Mouse (Mus musculus): ENCODE results near the gene Psmd10. TPM values are rescaled to one million over a fixed set of nuclear protein-coding genes. Genes with fewer than 3 reads are reported as not detected.

The Psmd10 gene
- polyA plus RNA-seq (2015; fragmentation: Nextera tagmentation; extraction: Ambion mirVana), result 46.6 and 47.4 TPM in 2 replicates

DNA sequence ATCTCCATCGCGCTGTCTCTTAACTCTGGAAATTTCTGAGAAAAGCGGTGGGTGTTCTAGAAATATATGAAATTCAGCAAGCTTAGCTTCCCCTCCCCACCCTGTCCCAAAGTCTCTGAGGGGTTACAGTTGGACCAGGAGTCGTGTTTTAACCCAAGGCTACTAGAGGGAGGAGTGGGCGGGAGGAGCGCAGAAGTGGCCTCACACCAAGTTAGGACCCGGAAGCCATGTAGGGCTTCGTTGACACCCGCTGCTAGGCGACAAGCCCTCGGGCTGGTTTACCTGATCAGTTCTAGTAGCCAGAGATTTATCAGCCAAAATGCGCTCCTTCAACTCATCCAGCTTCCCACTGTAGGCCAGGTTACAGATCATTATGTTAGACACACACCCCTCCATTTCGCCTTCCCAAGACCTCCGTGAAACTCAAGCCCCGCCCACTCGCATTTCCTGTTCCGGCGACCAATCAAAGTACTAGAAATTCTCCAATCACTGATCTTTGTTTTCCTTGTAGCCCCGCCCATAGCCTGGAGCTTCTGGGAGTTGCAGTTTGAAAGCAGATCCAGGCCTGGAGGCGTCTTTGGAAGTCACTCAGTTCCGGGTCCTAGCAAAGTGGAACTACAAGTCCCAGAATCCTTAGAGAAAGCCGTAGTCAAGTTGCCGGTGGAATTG is at the start of gene Psmd10, which contains the start of gene Atg4a:
TSS of gene Psmd10 (minus strand) at position 457 of the 669 bp plus-strand sequence.
TSS of gene Atg4a (plus strand) at position 636 of the 669 bp plus-strand sequence.
- H3K36me3 ChIP-seq, result peaks cover 4% of the 10 kb centered on the region; the same call in 1 of the 2 replicates
- peak within 1 kb of the TSS; percentile 76 for H3K9ac ChIP-seq
- DNase-seq (peak; percentile 89), ATAC-seq (ENCODE audit: low read depth) (peak; percentile 91)
- H3K9me3 ChIP-seq (replicated peaks), result no peaks in the 10 kb centered on the region
- peak within 1 kb of the TSS; percentile 65 for H3K4me3 ChIP-seq (replicated peaks)
- H3K4me2 ChIP-seq, result peak within 1 kb of the TSS; percentile 70
- WGBS (ENCODE audit: insufficient replicate concordance), result 12% methylated on average over 23 of the region's 23 CpGs
- peak within 1 kb of the TSS; percentile 83 for H3K27ac ChIP-seq
- H3K27me3 ChIP-seq, result no peaks in the 10 kb centered on the region; the same call in 1 of the 2 replicates
- H3K4me1 ChIP-seq (replicated peaks), result no peaks in the 10 kb centered on the region

DNA sequence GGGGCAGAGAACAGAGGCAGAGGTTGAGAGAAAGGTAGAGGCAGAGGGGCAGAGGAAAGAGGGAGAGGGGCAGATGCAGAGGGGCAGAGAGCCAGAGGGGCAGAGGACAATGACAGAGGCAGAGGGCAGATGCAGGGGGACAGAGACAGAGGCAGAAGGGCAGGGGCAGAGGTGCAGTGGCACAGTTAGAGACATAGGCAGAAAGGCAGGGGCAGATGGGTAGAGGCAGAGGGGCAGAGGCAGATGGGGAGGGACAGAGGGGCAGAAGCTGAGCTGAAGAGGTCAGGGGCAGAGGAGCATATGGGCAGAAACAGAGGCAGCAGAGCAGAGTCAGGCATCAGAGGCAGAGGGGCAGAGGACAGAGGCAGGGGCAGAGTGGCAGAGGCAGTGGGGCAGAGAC is 42.4 kb upstream of the Psmd10 start:
- Histone ChIP-seq H3K36me3 (no peaks in the 10 kb centered on the region), H3K4me2 (no peak overlapping the region), H3K9me3 (replicated peaks) (no peaks in the 10 kb centered on the region), H3K27me3 (peaks cover 12% of the 10 kb centered on the region; the same call in 1 of the 2 replicates), H3K4me1 (replicated peaks) (no peaks in the 10 kb centered on the region), H3K27ac (no peak overlapping the region), H3K4me3 (replicated peaks) (no peak overlapping the region), H3K9ac (no peak overlapping the region)
- DNase-seq (no peak), ATAC-seq (ENCODE audit: low read depth) (no peak)

DNA sequence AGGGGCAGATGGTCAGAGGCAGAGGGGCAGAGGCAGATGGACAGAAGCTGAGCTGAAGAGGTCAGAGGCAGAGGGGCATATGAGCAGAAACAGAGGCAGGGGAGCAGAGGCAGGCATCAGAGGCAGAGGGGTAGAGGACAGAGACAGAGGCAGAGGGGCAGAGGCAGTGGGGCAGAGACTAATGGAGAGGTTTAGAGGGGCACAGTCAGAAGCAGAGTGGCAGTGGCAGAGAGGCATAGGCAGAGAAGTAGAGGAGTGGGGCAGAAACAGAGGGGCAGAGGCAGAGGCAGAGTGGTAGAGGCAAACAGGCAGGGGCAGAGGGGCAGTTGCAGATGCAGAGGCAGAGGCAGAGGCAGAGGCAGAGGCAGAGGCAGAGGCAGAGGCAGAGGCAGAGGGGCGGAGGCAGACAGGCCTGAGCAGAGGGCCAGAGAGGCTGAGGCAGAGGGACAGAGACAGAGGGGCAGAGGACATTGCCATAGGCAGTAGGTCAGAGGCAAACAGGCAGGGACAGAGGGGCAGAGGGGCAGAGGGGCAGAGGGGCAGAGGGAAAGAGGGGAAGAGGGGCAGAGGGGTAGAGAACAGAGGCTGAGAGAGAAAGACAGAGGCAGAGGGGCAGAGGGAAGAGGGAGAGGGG is 41.5 kb upstream of the Psmd10 start:
- no peak overlapping the region for H3K9ac ChIP-seq
- ATAC-seq (ENCODE audit: low read depth), result no peak
- H3K4me1 ChIP-seq (replicated peaks), result no peaks in the 10 kb centered on the region
- no peak for DNase-seq
- 53% methylated on average over 1 of the region's 1 CpGs for WGBS (ENCODE audit: insufficient replicate concordance)
- H3K36me3 ChIP-seq, result no peaks in the 10 kb centered on the region
- no peak overlapping the region for H3K4me3 ChIP-seq (replicated peaks)
- no peaks in the 10 kb centered on the region for H3K9me3 ChIP-seq (replicated peaks)
- H3K27me3 ChIP-seq, result peaks cover 12% of the 10 kb centered on the region; the same call in 1 of the 2 replicates
- H3K4me2 ChIP-seq, result no peak overlapping the region
- H3K27ac ChIP-seq, result no peak overlapping the region

GRCm38 (mm10) chrX:140996909-140997516 is 40.5 kb upstream of the Psmd10 start:
- Histone ChIP-seq H3K4me2 (no peak overlapping the region), H3K9me3 (replicated peaks) (no peaks in the 10 kb centered on the region), H3K4me1 (replicated peaks) (no peaks in the 10 kb centered on the region), H3K27me3 (peaks cover 12% of the 10 kb centered on the region; the same call in 1 of the 2 replicates), H3K36me3 (no peaks in the 10 kb centered on the region), H3K4me3 (replicated peaks) (no peak overlapping the region), H3K27ac (no peak overlapping the region), H3K9ac (no peak overlapping the region)
- ATAC-seq (ENCODE audit: low read depth), result peak; percentile 62
- no peak for DNase-seq
- 60% methylated on average over 1 of the region's 1 CpGs for WGBS (ENCODE audit: insufficient replicate concordance)

DNA sequence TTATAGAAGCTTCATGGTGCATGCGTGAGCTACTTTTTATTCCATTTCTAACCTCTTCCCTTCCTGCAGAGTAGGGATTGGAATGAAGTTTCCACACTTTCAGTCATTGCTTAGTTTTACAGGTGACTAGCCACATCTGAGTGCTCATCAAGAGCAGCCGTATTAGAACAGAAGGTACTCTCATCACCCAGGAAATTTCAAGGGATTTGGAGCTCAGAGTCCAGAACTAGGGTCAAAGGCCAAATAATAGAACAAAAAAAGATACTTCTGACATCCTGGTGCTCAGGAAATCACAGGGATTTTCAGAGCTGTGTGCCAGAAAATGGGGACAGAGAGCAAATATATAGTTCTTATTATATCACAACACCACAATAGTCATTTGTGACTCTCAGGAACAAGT is 28.7 kb upstream of the Psmd10 start:
- H3K4me2 ChIP-seq, result no peak overlapping the region
- DNase-seq, result no peak
- no peak for ATAC-seq (ENCODE audit: low read depth)
- H3K9me3 ChIP-seq (replicated peaks), result no peaks in the 10 kb centered on the region
- WGBS (ENCODE audit: insufficient replicate concordance), result 80% methylated on average over 2 of the region's 2 CpGs
- no peak overlapping the region for H3K4me3 ChIP-seq (replicated peaks)
- H3K27ac ChIP-seq, result no peak overlapping the region
- no peak overlapping the region for H3K9ac ChIP-seq
- H3K4me1 ChIP-seq (replicated peaks), result peaks cover 8% of the 10 kb centered on the region
- H3K27me3 ChIP-seq, result peaks cover 11% of the 10 kb centered on the region; the same call in 1 of the 2 replicates
- no peaks in the 10 kb centered on the region for H3K36me3 ChIP-seq

DNA sequence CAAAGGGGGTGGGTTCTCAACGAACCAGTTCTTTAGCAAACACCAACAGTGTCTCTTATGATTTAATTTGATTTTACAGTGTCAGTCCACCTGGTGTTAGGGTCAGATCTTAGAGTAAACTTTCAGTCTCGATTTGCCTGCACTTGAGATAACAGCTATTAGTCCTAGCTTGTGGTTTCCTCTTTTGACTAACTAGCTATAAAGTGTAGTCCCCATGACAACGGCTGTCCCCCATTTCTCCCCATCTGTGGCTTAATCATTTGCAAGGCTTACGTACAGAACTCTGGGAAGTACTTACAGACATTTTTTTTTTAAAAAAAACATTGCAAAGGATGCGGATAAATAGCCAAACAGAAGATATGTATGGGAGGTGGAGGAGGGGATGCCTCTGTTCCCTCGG is 28.3 kb upstream of the Psmd10 start:
- H3K4me2 ChIP-seq, result no peak overlapping the region
- no peak overlapping the region for H3K9ac ChIP-seq
- H3K4me3 ChIP-seq (replicated peaks), result no peak overlapping the region
- H3K9me3 ChIP-seq (replicated peaks), result no peaks in the 10 kb centered on the region
- H3K36me3 ChIP-seq, result no peaks in the 10 kb centered on the region
- no peak for ATAC-seq (ENCODE audit: low read depth)
- H3K27me3 ChIP-seq, result peaks cover 11% of the 10 kb centered on the region; the same call in 1 of the 2 replicates
- no peak for DNase-seq
- peaks cover 8% of the 10 kb centered on the region for H3K4me1 ChIP-seq (replicated peaks)
- 39% methylated on average over 6 of the region's 6 CpGs for WGBS (ENCODE audit: insufficient replicate concordance)
- H3K27ac ChIP-seq, result no peak overlapping the region

DNA sequence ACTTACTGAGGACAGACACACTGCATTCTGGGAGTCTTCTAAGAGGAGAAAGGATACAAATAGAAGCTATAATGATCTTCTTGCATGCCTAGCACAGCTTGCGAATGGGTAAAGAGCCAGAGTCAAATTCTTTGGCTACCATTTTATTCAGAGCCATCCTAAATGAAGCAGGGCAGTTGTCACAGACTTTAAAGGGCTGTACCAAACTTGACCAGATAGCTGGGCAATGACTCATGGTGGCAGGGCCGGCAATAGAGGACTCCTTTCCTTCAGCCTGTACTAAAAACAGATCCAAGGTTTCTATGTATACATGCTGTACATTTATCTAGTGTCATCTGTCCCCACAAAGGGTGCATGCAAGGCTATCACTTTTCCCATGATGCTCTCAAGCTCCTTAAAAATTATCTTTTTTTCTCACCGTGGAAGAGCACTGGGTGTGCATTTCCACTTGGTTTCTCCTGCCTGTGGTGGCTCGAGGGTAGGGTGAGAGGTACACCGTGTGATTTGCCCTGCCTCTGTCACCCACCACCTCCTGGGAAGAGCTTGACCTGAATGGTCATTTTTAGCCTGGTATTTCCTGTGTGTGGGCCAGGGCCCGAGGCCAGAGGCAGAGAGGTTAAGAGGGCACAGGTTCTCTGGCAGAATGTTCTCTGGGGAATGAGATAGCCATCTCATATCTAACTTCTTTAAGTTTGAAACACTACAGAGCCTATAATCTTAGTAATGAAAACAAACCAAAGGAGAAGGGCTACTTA is 26.9 kb upstream of the Psmd10 start:
- WGBS (ENCODE audit: insufficient replicate concordance), result 34% methylated on average over 6 of the region's 6 CpGs
- Histone ChIP-seq H3K4me3 (replicated peaks) (no peak overlapping the region), H3K9ac (no peak overlapping the region), H3K4me1 (replicated peaks) (peaks cover 8% of the 10 kb centered on the region), H3K27ac (no peak overlapping the region), H3K27me3 (peaks cover 13% of the 10 kb centered on the region; the same call in 1 of the 2 replicates), H3K36me3 (no peaks in the 10 kb centered on the region), H3K9me3 (replicated peaks) (no peaks in the 10 kb centered on the region), H3K4me2 (no peak overlapping the region)
- DNase-seq (no peak), ATAC-seq (ENCODE audit: low read depth) (peak; percentile 41; the same call in 1 of the 2 replicates)

GRCm38 (mm10) chrX:140980163-140980562 is 23.6 kb upstream of the Psmd10 start:
- 58% methylated on average over 4 of the region's 4 CpGs for WGBS (ENCODE audit: insufficient replicate concordance)
- ATAC-seq (ENCODE audit: low read depth) (no peak), DNase-seq (no peak)
- H3K27me3 ChIP-seq, result peaks cover 11% of the 10 kb centered on the region; the same call in 1 of the 2 replicates
- no peak overlapping the region for H3K27ac ChIP-seq
- H3K9ac ChIP-seq, result no peak overlapping the region
- no peak overlapping the region for H3K4me2 ChIP-seq
- no peak overlapping the region for H3K4me3 ChIP-seq (replicated peaks)
- H3K36me3 ChIP-seq, result no peaks in the 10 kb centered on the region
- H3K4me1 ChIP-seq (replicated peaks), result peaks cover 8% of the 10 kb centered on the region
- H3K9me3 ChIP-seq (replicated peaks), result no peaks in the 10 kb centered on the region

DNA sequence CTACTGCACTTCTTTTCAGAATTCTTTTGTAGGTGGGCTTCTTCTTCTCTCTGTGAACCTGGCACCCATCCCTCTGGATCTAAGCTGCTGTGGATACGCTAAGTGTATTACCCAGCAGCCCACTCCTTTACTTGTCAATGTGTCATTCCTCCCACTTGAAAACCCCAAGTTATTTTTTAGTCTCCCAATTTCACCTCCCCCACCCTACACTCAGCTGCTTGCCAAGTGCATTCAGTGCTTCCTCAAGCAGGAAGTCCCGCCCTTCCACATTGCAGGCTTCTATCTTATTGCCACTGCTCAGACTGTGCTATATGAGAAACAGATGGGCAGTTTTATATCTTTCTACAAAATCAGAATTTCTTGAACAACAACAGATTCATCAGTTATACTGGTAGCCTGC is 23.0 kb upstream of the Psmd10 start:
- Histone ChIP-seq H3K4me1 (replicated peaks) (peaks cover 8% of the 10 kb centered on the region), H3K4me2 (no peak overlapping the region), H3K36me3 (no peaks in the 10 kb centered on the region), H3K27me3 (peaks cover 14% of the 10 kb centered on the region; the same call in 1 of the 2 replicates), H3K4me3 (replicated peaks) (no peak overlapping the region), H3K9me3 (replicated peaks) (no peaks in the 10 kb centered on the region), H3K9ac (no peak overlapping the region), H3K27ac (no peak overlapping the region)
- WGBS (ENCODE audit: insufficient replicate concordance), result 42% methylated on average over 2 of the region's 2 CpGs
- ATAC-seq (ENCODE audit: low read depth) (no peak), DNase-seq (no peak)

DNA sequence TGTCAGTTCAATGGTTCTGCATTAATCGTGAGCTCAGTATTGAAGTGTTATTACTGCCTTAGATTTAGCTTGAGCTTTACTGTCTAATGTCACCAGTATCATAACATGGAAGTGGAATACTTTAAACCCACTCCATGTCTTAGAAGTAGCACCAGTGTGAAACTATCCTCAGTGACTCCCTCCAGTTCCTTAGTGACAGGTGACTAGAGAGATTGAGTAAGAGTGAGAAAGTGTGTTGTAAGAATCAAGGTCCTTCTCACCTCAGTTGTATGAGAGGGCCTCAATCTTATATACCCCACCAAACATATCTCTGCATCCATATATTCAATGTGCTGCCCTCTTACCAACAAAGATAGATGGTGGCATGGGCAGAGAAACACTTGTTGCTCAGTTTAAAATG is 22.4 kb upstream of the Psmd10 start:
- H3K9me3 ChIP-seq (replicated peaks), result no peaks in the 10 kb centered on the region
- no peak overlapping the region for H3K4me3 ChIP-seq (replicated peaks)
- ATAC-seq (ENCODE audit: low read depth), result no peak
- H3K27ac ChIP-seq, result no peak overlapping the region
- H3K4me1 ChIP-seq (replicated peaks), result peaks cover 8% of the 10 kb centered on the region
- no peaks in the 10 kb centered on the region for H3K36me3 ChIP-seq
- no peak overlapping the region for H3K9ac ChIP-seq
- WGBS (ENCODE audit: insufficient replicate concordance), result 75% methylated on average over 1 of the region's 1 CpGs
- no peak for DNase-seq
- peaks cover 14% of the 10 kb centered on the region; the same call in 1 of the 2 replicates for H3K27me3 ChIP-seq
- H3K4me2 ChIP-seq, result no peak overlapping the region

GRCm38 (mm10) chrX:140956959-140957358 is 431 bp upstream of the Psmd10 start:
- peak overlapping the region; percentile 70 for H3K4me2 ChIP-seq
- H3K4me3 ChIP-seq (replicated peaks), result peak overlapping the region; percentile 65
- peak overlapping the region; percentile 55 for H3K27ac ChIP-seq
- H3K27me3 ChIP-seq, result no peaks in the 10 kb centered on the region; the same call in 1 of the 2 replicates
- no peaks in the 10 kb centered on the region for H3K4me1 ChIP-seq (replicated peaks)
- peak overlapping the region; percentile 66 for H3K9ac ChIP-seq
- WGBS (ENCODE audit: insufficient replicate concordance), result 16% methylated on average over 5 of the region's 5 CpGs
- peak; percentile 49 for ATAC-seq (ENCODE audit: low read depth)
- H3K9me3 ChIP-seq (replicated peaks), result no peaks in the 10 kb centered on the region
- H3K36me3 ChIP-seq, result peaks cover 4% of the 10 kb centered on the region; the same call in 1 of the 2 replicates
- DNase-seq, result no peak
